Mouse (Mus musculus) brain, embryonic 14.5 days (tissue): Measurements from ENCODE around the gene Zswim8.

Experiments
- CTCF ChIP-seq: fragments of 200-500 bp; IDR thresholded peaks from 2 replicates; pipeline ENCODE4 v1.5.1; 2012; ENCODE audit warnings: inconsistent platforms, mild to moderate bottlenecking, moderate library complexity, borderline replicate concordance; ENCODE audit not compliant: insufficient read depth, insufficient read length; ENCODE audit errors: extremely low read depth
- POLR2A ChIP-seq: fragments of 200-500 bp; IDR thresholded peaks from 2 replicates; pipeline ENCODE4 v1.6.1; 2012; ENCODE audit warnings: mild to moderate bottlenecking, inconsistent platforms, borderline replicate concordance; ENCODE audit not compliant: poor library complexity, insufficient read depth, insufficient read length, severe bottlenecking; ENCODE audit errors: extremely low read depth

GRCm38 (mm10) chr14:20733041-20733951, 25.9 kb downstream of the Zswim8 start:
- TF ChIP-seq CTCF: no peak
- TF ChIP-seq POLR2A: no peak
